Mouse (Mus musculus): ENCODE data around the gene Otulin. TPM values are rescaled to one million over a fixed set of nuclear protein-coding genes. Genes with fewer than 3 reads are reported as not detected.

Gene Otulin
- total and polyA plus RNA-seq, 3 experiments = 40.0 to 84.8 (median 80.2) TPM

DNA sequence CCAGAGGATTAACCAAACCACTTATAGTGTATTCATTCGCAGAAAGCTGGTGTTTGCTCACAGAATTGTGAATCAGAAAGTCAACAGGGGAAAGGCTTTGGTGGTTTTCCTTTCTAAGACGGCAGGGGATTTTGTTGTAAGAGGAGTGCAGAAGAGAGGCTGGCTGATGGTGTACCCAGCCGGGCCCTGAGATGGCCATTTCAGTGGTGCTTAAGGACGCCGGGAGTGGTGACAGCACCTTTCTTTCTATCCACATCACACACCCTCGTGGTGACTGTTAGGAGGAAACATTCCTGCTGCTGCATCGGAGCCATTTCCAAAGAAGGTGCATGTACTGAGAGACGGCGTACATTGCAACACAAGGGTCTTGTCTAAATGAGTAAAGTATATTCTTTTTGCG is 85.3 kb downstream of the Otulin start:
- Histone ChIP-seq H3K4me2 (ENCODE audit: insufficient read depth, low read depth, poor library complexity, severe bottlenecking) (no peak overlapping the region), H3K4me1 (ENCODE audit: control insufficient read depth in 1 of 2, insufficient read depth in 2 of 2) (peaks cover 0 to 46% of the 10 kb centered on the region in 2 experiments; a peak in 2 of 4 replicates), H3K36me3 (replicated peaks in 1 of 2; ENCODE audit: control insufficient read depth in 1 of 2, insufficient read depth in 1 of 2, low read length in 1 of 2) (peaks cover 0 to 19% of the 10 kb centered on the region in 2 experiments), H3K27me3 (replicated peaks) (no peaks in the 10 kb centered on the region), H3K27ac (ENCODE audit: insufficient read depth, low read depth) (no peak overlapping the region), H3K4me3 (replicated peaks in 1 of 3; ENCODE audit: low read depth in 2 of 3, low read length in 2 of 3, poor library complexity in 1 of 3) (no peak overlapping the region), H3K9me3 (replicated peaks; ENCODE audit: low read length) (peaks cover 5% of the 10 kb centered on the region), H3K79me2 (replicated peaks; ENCODE audit: control insufficient read depth, extremely low read depth, insufficient read depth, poor library complexity, severe bottlenecking) (no peaks in the 10 kb centered on the region), H3K9ac (ENCODE audit: insufficient read depth, low read depth) (no peak overlapping the region)
- TF ChIP-seq USF2 (conservative IDR thresholded peaks at IDR 0.05; ENCODE audit: low read depth, low read length) (no peak), MXI1 (IDR thresholded peaks at IDR 0.05; ENCODE audit: low read depth, low read length) (no peak), EP300 (IDR thresholded peaks at IDR 0.05; ENCODE audit: low read length) (no peak), ZKSCAN1 (IDR thresholded peaks at IDR 0.05; ENCODE audit: borderline replicate concordance, low read depth, low read length) (no peak), CTCF (conservative IDR thresholded peaks at IDR 0.05 in 1 of 2, IDR thresholded peaks at IDR 0.05 in 1 of 2; ENCODE audit: low read depth in 2 of 2, low read length in 2 of 2) (no peak), HCFC1 (IDR thresholded peaks at IDR 0.05; ENCODE audit: low read depth, low read length) (no peak), BHLHE40 (IDR thresholded peaks at IDR 0.05; ENCODE audit: low read depth, low read length) (no peak), KAT2A (IDR thresholded peaks at IDR 0.05; ENCODE audit: insufficient replicate concordance, low read length) (no peak), ZMIZ1 (IDR thresholded peaks at IDR 0.05; ENCODE audit: low read depth, low read length) (no peak), MAZ (IDR thresholded peaks at IDR 0.05; ENCODE audit: low read depth, low read length) (no peak), GABPA (IDR thresholded peaks at IDR 0.05; ENCODE audit: insufficient replicate concordance, low read depth, low read length) (no peak), MYC (IDR thresholded peaks at IDR 0.05; ENCODE audit: low read depth, low read length) (no peak), IRF4 (IDR thresholded peaks at IDR 0.05; ENCODE audit: low read depth, low read length) (no peak), CHD2 (IDR thresholded peaks at IDR 0.05; ENCODE audit: low read length) (no peak), ETS1 (conservative IDR thresholded peaks at IDR 0.05; ENCODE audit: low read depth, low read length) (no peak), POLR2AphosphoS2 (IDR thresholded peaks at IDR 0.05; ENCODE audit: low read depth, low read length) (no peak)
- no peak for DNase-seq (ENCODE audit: extremely low read depth)
- in situ Hi-C loops (cut with MboI; ENCODE audit: low pct_ligation_motif_present, low pct_unique_long_range_greater_than_20kb, low sequenced_read_pairs) (no loop called here), dilution Hi-C loops (cut with MboI; ENCODE audit: extremely low pct_ligation_motif_present, extremely low pct_unique_long_range_greater_than_20kb, low sequenced_read_pairs) (no loop called here)

DNA sequence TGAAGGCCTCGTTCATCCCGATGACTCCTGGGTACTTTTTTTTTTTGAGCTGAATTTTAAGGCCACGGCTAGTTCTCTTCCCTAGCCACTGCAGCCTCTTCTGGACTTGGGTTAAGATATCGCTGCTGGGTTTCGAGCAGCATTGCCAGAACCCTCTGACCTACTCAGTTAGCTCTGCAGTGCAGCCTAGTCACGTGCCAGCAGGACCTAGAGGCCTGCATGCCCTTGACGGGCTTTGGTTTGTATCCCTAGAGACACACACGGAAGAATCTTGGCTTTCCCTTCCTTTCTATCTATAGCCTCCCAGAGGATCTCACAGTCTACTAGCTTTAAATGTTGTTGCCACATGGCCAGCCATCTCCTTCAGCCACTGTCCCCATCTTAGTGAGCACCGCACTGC is 90.7 kb downstream of the Otulin start:
- DNase-seq (ENCODE audit: extremely low read depth) = no peak

More for the DNA sequence above, 90.7 kb downstream of the Otulin start:
- H3K79me2 ChIP-seq (replicated peaks; ENCODE audit: control insufficient read depth, extremely low read depth, insufficient read depth, poor library complexity, severe bottlenecking) = no peaks in the 10 kb centered on the region
- no peaks in the 10 kb centered on the region for H3K27me3 ChIP-seq (replicated peaks)
- no peak overlapping the region for H3K4me2 ChIP-seq (ENCODE audit: insufficient read depth, low read depth, poor library complexity, severe bottlenecking)
- H3K9ac ChIP-seq (ENCODE audit: insufficient read depth, low read depth) = no peak overlapping the region
- peak; percentile 59 for TF ChIP-seq BHLHE40 (IDR thresholded peaks at IDR 0.05; ENCODE audit: low read depth, low read length)
- TF ChIP-seq HCFC1 (IDR thresholded peaks at IDR 0.05; ENCODE audit: low read depth, low read length) = no peak
- TF ChIP-seq USF2 (conservative IDR thresholded peaks at IDR 0.05; ENCODE audit: low read depth, low read length) = no peak
- H3K27ac ChIP-seq (ENCODE audit: insufficient read depth, low read depth) = no peak overlapping the region
- H3K4me3 ChIP-seq (replicated peaks in 1 of 3; ENCODE audit: low read depth in 2 of 3, low read length in 2 of 3, poor library complexity in 1 of 3) = no peak overlapping the region
- dilution Hi-C loops (cut with MboI; ENCODE audit: extremely low pct_ligation_motif_present, extremely low pct_unique_long_range_greater_than_20kb, low sequenced_read_pairs) (no loop called here), in situ Hi-C loops (cut with MboI; ENCODE audit: low pct_ligation_motif_present, low pct_unique_long_range_greater_than_20kb, low sequenced_read_pairs) (no loop called here)
- H3K4me1 ChIP-seq (ENCODE audit: control insufficient read depth in 1 of 2, insufficient read depth in 2 of 2) = peaks cover 4 to 37% of the 10 kb centered on the region in 2 experiments
- peaks cover 0 to 3% of the 10 kb centered on the region in 2 experiments for H3K36me3 ChIP-seq (replicated peaks in 1 of 2; ENCODE audit: control insufficient read depth in 1 of 2, insufficient read depth in 1 of 2, low read length in 1 of 2)
- no peaks in the 10 kb centered on the region for H3K9me3 ChIP-seq (replicated peaks; ENCODE audit: low read length)
